Mouse (Mus musculus) thymus, adult 2 months (tissue): ENCODE measurements around the gene Rhbdf2.

Experiments used
- CTCF ChIP-seq: fragments of 200-500 bp; IDR thresholded peaks from 2 replicates; pipeline ENCODE4 v1.5.1; 2012; ENCODE audit warnings: mild to moderate bottlenecking, control low read depth, low read length, moderate library complexity, borderline replicate concordance; ENCODE audit not compliant: control insufficient read depth, poor library complexity, insufficient read depth; ENCODE audit errors: extremely low read depth
- POLR2A ChIP-seq: fragments of 200-500 bp; IDR thresholded peaks from 2 replicates; pipeline ENCODE4 v1.6.1; 2012; ENCODE audit warnings: mild to moderate bottlenecking, low read length, control low read depth, moderate library complexity; ENCODE audit not compliant: control insufficient read depth, poor library complexity, insufficient read depth; ENCODE audit errors: extremely low read depth

DNA sequence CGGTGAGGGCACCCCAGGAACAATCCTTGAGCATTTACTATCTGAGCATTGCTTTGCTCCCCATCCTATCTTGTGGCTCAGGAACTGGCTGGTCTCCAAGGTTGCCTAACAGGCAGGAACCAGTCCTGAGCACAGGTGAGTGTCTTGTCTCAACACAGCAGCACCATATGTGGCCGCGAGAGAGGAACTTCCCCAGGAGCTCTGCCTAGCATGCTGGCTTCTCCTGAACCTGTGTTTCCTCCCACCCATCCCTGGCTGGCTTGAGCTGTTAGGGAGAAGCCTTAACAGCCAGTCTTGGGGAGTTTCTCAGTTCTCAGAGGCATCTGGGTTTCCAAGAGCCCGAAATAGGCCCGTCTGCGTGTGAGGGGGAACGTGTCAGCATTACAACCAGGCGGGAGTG is 24.5 kb upstream of the Rhbdf2 start:
- TF ChIP-seq POLR2A (no peak), CTCF (no peak)
